Mouse (Mus musculus): ENCODE results near the gene Hist2h3c2. TPM values are rescaled to one million over a fixed set of nuclear protein-coding genes. Genes with fewer than 3 reads are reported as not detected.
"Not testable (repeated sequence)": the region's sequence is repeated elsewhere in the genome, so short reads cannot be mapped to it uniquely, and the experiment has no call there.

Hist2h3c2 gene
- polyA plus RNA-seq, 1 experiment = 18.0 TPM

DNA sequence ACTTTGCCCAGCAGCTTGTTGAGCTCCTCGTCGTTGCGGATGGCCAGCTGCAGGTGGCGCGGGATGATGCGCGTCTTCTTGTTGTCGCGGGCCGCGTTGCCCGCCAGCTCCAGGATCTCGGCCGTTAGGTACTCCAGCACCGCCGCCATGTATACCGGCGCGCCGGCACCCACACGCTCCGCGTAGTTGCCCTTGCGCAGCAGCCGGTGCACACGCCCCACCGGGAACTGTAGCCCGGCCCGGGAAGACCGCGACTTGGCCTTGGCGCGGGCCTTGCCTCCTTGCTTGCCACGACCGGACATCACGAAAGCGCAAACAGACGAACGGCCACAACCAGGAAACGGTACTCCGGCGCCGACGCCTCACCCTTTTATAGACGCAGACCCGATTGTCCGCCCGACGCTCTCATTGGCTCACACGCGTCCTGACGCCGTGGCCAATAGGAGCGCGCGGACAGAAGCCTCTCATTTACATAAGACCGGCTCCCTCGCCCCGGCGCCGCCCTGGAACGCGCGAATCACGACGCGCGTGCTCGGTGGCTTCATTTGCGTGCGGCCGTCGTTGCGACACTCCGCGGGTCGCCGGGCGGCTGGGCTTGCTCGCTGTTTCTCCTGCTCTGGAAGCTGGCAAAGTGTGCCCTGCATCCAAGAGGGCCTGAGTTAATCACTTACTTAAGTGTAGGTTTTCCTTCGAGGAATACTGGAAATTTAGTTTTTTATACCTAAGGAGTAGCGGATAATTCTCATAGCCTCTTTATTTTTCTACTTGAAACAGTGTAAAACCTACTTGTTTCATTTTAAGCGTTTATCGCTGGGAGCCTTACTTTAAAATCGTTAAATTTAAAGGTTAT, 1.2 kb upstream of the Hist2h3c2 start, which contains the start of gene Hist2h2aa2:
TSS of gene Hist2h2aa2 (minus strand) at position 328 of the 850 bp plus-strand sequence.
- not testable (repeated sequence) for H3K4me1 ChIP-seq (ENCODE audit: control insufficient read depth, insufficient read depth, low read length); H3K36me3 ChIP-seq (ENCODE audit: control insufficient read depth, insufficient read depth, low read length); H3K27me3 ChIP-seq (ENCODE audit: control insufficient read depth, insufficient read depth, low read length)
- Histone ChIP-seq H3K27ac (ENCODE audit: control insufficient read depth, insufficient read depth, low read depth, low read length) (peak within 1 kb of the TSS; percentile 84), H3K4me3 (ENCODE audit: control insufficient read depth, low read depth, low read length) (peak within 1 kb of the TSS; percentile 86)
- peak; percentile 73 for TF ChIP-seq POLR2A (IDR thresholded peaks at IDR 0.05; ENCODE audit: control insufficient read depth, low read depth, low read length)

DNA sequence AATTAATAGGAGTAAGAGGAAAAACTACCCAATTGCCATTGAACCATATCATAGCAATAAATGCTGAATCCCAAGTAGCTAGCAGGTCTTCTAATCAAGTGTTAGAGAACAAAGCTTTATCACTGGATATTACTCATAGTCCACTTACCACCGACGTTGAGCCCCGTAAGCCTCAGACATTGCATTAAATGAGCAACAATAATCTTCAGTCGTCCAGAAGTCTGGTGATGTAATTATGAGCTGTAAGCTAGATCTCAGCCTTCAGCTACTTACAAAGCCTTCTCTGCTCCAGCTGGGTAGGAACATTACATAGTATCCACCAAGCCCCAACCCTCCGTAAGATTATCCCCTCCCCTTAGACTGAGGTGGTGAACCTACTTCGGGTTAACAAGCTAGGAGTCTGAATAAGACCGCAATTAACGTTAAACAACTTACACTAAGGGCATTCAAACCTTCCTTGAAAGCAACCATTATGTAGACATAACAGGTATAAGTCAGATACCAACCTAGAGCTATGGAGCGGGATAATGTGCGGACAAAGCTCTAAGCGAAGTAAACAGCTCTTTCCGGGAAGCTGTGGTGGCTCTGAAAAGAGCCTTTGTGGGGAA, 919 bp downstream of the Hist2h3c2 start:
- no peak for TF ChIP-seq CTCF (IDR thresholded peaks at IDR 0.05; ENCODE audit: control insufficient read depth, insufficient read depth, insufficient replicate concordance, low read depth, low read length)
- no peak for TF ChIP-seq POLR2A (IDR thresholded peaks at IDR 0.05; ENCODE audit: control insufficient read depth, low read depth, low read length)
- peaks cover 5% of the 10 kb centered on the region; the same call in 1 of the 2 replicates for H3K4me1 ChIP-seq (ENCODE audit: control insufficient read depth, insufficient read depth, low read length)
- H3K27me3 ChIP-seq (ENCODE audit: control insufficient read depth, insufficient read depth, low read length) = no peaks in the 10 kb centered on the region
- peak overlapping the region; percentile 85 for H3K4me3 ChIP-seq (ENCODE audit: control insufficient read depth, low read depth, low read length)
- no peaks in the 10 kb centered on the region for H3K36me3 ChIP-seq (ENCODE audit: control insufficient read depth, insufficient read depth, low read length)
- peak overlapping the region; percentile 71 for H3K27ac ChIP-seq (ENCODE audit: control insufficient read depth, insufficient read depth, low read depth, low read length)

- H3K4me3 ChIP-seq (ENCODE audit: control insufficient read depth, low read depth, low read length) = peak overlapping the region; percentile 85
- TF ChIP-seq POLR2A (IDR thresholded peaks at IDR 0.05; ENCODE audit: control insufficient read depth, low read depth, low read length) = no peak
- TF ChIP-seq CTCF (IDR thresholded peaks at IDR 0.05; ENCODE audit: control insufficient read depth, insufficient read depth, insufficient replicate concordance, low read depth, low read length) = no peak
- H3K27ac ChIP-seq (ENCODE audit: control insufficient read depth, insufficient read depth, low read depth, low read length) = no peak overlapping the region
- peaks cover 5% of the 10 kb centered on the region; the same call in 1 of the 2 replicates for H3K4me1 ChIP-seq (ENCODE audit: control insufficient read depth, insufficient read depth, low read length)
- H3K27me3 ChIP-seq (ENCODE audit: control insufficient read depth, insufficient read depth, low read length) = no peaks in the 10 kb centered on the region
- no peaks in the 10 kb centered on the region for H3K36me3 ChIP-seq (ENCODE audit: control insufficient read depth, insufficient read depth, low read length)
These were observed 1.5 kb downstream of the Hist2h3c2 start for GRCm38 (mm10) chr3:96237335-96237903.

- Histone ChIP-seq H3K4me1 (ENCODE audit: control insufficient read depth, insufficient read depth, low read length) (peaks cover 5% of the 10 kb centered on the region; the same call in 1 of the 2 replicates), H3K27me3 (ENCODE audit: control insufficient read depth, insufficient read depth, low read length) (no peaks in the 10 kb centered on the region), H3K4me3 (ENCODE audit: control insufficient read depth, low read depth, low read length) (peak overlapping the region; percentile 85), H3K27ac (ENCODE audit: control insufficient read depth, insufficient read depth, low read depth, low read length) (no peak overlapping the region), H3K36me3 (ENCODE audit: control insufficient read depth, insufficient read depth, low read length) (no peaks in the 10 kb centered on the region)
- TF ChIP-seq CTCF (IDR thresholded peaks at IDR 0.05; ENCODE audit: control insufficient read depth, insufficient read depth, insufficient replicate concordance, low read depth, low read length) (no peak), POLR2A (IDR thresholded peaks at IDR 0.05; ENCODE audit: control insufficient read depth, low read depth, low read length) (no peak)
These were observed 2.0 kb downstream of the Hist2h3c2 start for GRCm38 (mm10) chr3:96236834-96237334.

GRCm38 (mm10) chr3:96235836-96236235, 3.1 kb downstream of the Hist2h3c2 start:
- TF ChIP-seq CTCF (IDR thresholded peaks at IDR 0.05; ENCODE audit: control insufficient read depth, insufficient read depth, insufficient replicate concordance, low read depth, low read length) (no peak), POLR2A (IDR thresholded peaks at IDR 0.05; ENCODE audit: control insufficient read depth, low read depth, low read length) (no peak)
- H3K27ac ChIP-seq (ENCODE audit: control insufficient read depth, insufficient read depth, low read depth, low read length) = no peak overlapping the region
- no peak overlapping the region for H3K4me3 ChIP-seq (ENCODE audit: control insufficient read depth, low read depth, low read length)
- H3K4me1 ChIP-seq (ENCODE audit: control insufficient read depth, insufficient read depth, low read length) = peaks cover 4% of the 10 kb centered on the region; the same call in 1 of the 2 replicates
- H3K27me3 ChIP-seq (ENCODE audit: control insufficient read depth, insufficient read depth, low read length) = no peaks in the 10 kb centered on the region
- no peaks in the 10 kb centered on the region for H3K36me3 ChIP-seq (ENCODE audit: control insufficient read depth, insufficient read depth, low read length)

DNA sequence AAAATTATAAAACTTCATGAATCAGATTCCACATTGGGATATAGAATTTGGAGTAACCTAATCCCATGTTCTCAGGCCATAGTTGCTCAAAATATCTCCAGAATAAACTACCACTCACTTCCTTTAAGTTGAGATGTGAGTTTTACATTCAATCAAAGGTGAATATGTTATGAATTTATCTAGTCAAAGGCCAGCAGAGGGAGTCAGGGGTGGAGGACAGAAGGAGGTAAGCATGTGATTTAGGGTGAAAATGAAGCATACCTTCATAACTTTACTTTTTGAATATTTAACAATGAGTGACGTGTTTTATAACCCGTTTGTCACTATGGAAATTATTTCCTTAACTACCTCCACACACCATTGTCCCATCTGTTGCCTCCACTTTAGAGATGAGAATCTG, 4.0 kb downstream of the Hist2h3c2 start:
- Histone ChIP-seq H3K36me3 (ENCODE audit: control insufficient read depth, insufficient read depth, low read length) (no peaks in the 10 kb centered on the region), H3K4me1 (ENCODE audit: control insufficient read depth, insufficient read depth, low read length) (peaks cover 3% of the 10 kb centered on the region; the same call in 1 of the 2 replicates), H3K4me3 (ENCODE audit: control insufficient read depth, low read depth, low read length) (no peak overlapping the region), H3K27ac (ENCODE audit: control insufficient read depth, insufficient read depth, low read depth, low read length) (no peak overlapping the region), H3K27me3 (ENCODE audit: control insufficient read depth, insufficient read depth, low read length) (no peaks in the 10 kb centered on the region)
- TF ChIP-seq CTCF (IDR thresholded peaks at IDR 0.05; ENCODE audit: control insufficient read depth, insufficient read depth, insufficient replicate concordance, low read depth, low read length) (no peak), POLR2A (IDR thresholded peaks at IDR 0.05; ENCODE audit: control insufficient read depth, low read depth, low read length) (no peak)

DNA sequence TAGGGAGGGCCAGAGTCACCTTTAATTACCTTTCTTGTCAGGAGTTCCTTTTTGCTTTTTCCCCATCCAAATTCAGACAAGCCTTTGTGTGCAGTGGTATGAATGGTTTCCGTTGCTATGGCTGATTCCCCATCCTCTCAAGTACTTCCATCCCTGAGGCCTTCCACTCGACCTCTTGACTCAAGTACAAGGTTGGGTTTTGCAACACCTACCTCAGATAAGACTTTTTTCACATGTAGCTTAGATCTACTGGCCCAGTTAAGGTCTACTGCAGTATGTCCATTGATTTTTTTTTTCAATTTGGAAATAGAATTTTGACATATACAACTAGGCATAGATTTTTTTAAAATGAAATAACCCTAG, 7.2 kb downstream of the Hist2h3c2 start:
- no peaks in the 10 kb centered on the region for H3K4me1 ChIP-seq (ENCODE audit: control insufficient read depth, insufficient read depth, low read length)
- H3K36me3 ChIP-seq (ENCODE audit: control insufficient read depth, insufficient read depth, low read length) = no peaks in the 10 kb centered on the region
- H3K4me3 ChIP-seq (ENCODE audit: control insufficient read depth, low read depth, low read length) = no peak overlapping the region
- TF ChIP-seq CTCF (IDR thresholded peaks at IDR 0.05; ENCODE audit: control insufficient read depth, insufficient read depth, insufficient replicate concordance, low read depth, low read length) (no peak), POLR2A (IDR thresholded peaks at IDR 0.05; ENCODE audit: control insufficient read depth, low read depth, low read length) (no peak)
- H3K27ac ChIP-seq (ENCODE audit: control insufficient read depth, insufficient read depth, low read depth, low read length) = no peak overlapping the region; the same call in 1 of the 2 replicates
- H3K27me3 ChIP-seq (ENCODE audit: control insufficient read depth, insufficient read depth, low read length) = no peaks in the 10 kb centered on the region
